Comparison of ENCODE assay signal across 11 mouse cellular contexts in genomic region chr8:77370308-77370707, GRCm38 (mm10).
A peak's percentile ranks its signal among the peaks of the same experiment; 100 is the strongest.
DNase-seq lines count a peak whose midpoint lies in the region; ATAC-seq lines count a peak whose summit lies in the region.
"Had no signal": no experiment of that assay in that cellular context is flagged by ENCODE, and none has a peak within 500 bp of the region (broad histone marks: within the 10 kb centered on the region; RNA-seq: fewer than 3 reads in every experiment).

No protein-coding gene starts in this region.

- H3K27ac ChIP-seq in neural tube, embryonic 12.5 days, result no peak overlapping the region
- no peak overlapping the region for H3K27ac ChIP-seq in neural tube, embryonic 15.5 days (replicated peaks)
- no peak overlapping the region for H3K27ac ChIP-seq in forebrain, embryonic 16.5 days (ENCODE audit: low read length)
- 0 out of 2 replicates have a peak overlapping the region, but pooled peaks have one; percentile 0 for H3K27ac ChIP-seq in limb, embryonic 15.5 days

- H3K9me3 ChIP-seq in neural tube, embryonic 12.5 days, result no peaks in the 10 kb centered on the region
- H3K9me3 ChIP-seq in neural tube, embryonic 15.5 days (replicated peaks), result no peaks in the 10 kb centered on the region
- H3K9me3 ChIP-seq in forebrain, embryonic 16.5 days (ENCODE audit: control insufficient read depth, low read length), result no peaks in the 10 kb centered on the region
- no peaks in the 10 kb centered on the region for H3K9me3 ChIP-seq in limb, embryonic 15.5 days

- 42% methylated on average over 2 of the region's 2 CpGs for WGBS in neural tube, embryonic 12.5 days
- WGBS in neural tube, embryonic 15.5 days, result 21% methylated on average over 2 of the region's 2 CpGs
- WGBS in forebrain, embryonic 16.5 days, result 0% methylated on average over 2 of the region's 2 CpGs
- 19% methylated on average over 2 of the region's 2 CpGs for whole genome bisulfite sequencing in limb, embryonic 15.5 days

- no peak overlapping the region for H3K9ac ChIP-seq in neural tube, embryonic 12.5 days
- H3K9ac ChIP-seq in neural tube, embryonic 15.5 days (replicated peaks), result no peak overlapping the region
- H3K9ac ChIP-seq in forebrain, embryonic 16.5 days (replicated peaks; ENCODE audit: low read depth, low read length), result no peak overlapping the region
- H3K9ac ChIP-seq in limb, embryonic 15.5 days, result no peak overlapping the region

- no peak overlapping the region for H3K4me2 ChIP-seq in neural tube, embryonic 12.5 days (replicated peaks)
- no peak overlapping the region for H3K4me2 ChIP-seq in neural tube, embryonic 15.5 days
- H3K4me2 ChIP-seq in forebrain, embryonic 16.5 days (ENCODE audit: low read length), result no peak overlapping the region
- no peak overlapping the region for H3K4me2 ChIP-seq in limb, embryonic 15.5 days

- no peaks in the 10 kb centered on the region for H3K27me3 ChIP-seq in neural tube, embryonic 12.5 days (replicated peaks)
- no peaks in the 10 kb centered on the region for H3K27me3 ChIP-seq in neural tube, embryonic 15.5 days (replicated peaks)
- H3K27me3 ChIP-seq in forebrain, embryonic 16.5 days (replicated peaks; ENCODE audit: control insufficient read depth, insufficient read depth, low read length), result no peaks in the 10 kb centered on the region
- no peaks in the 10 kb centered on the region for H3K27me3 ChIP-seq in limb, embryonic 15.5 days

- ATAC-seq in neural tube, embryonic 12.5 days (ENCODE audit: low FRiP score, low read depth), result peak; percentile 46; the same call in 1 of the 2 replicates
- no peak for ATAC-seq in neural tube, embryonic 15.5 days (ENCODE audit: low FRiP score)
- ATAC-seq in forebrain, embryonic 16.5 days, result peak; percentile 53; the same call in 1 of the 2 replicates
- no peak for ATAC-seq in limb, embryonic 15.5 days (ENCODE audit: insufficient number of reproducible peaks, low FRiP score, low TSS enrichment, low read depth)
- ATAC-seq: CD4-positive, CD25-positive, alpha-beta regulatory T cell, adult 4 months had no signal

- DNase-seq in heart, postnatal 4 days, result peak; percentile 15
- DNase-seq in heart, adult 18-20 months, result no peak
- no peak for DNase-seq in urinary bladder, postnatal 14 days (ENCODE audit: low spot score)
- DNase-seq in gastrocnemius, adult 18-20 months (ENCODE audit: low spot score), result no peak
- DNase-seq: gastrocnemius, postnatal 25 days; right cerebral cortex, postnatal 4 days had no signal

- no peak overlapping the region for H3K4me3 ChIP-seq in neural tube, embryonic 12.5 days
- H3K4me3 ChIP-seq in neural tube, embryonic 15.5 days (replicated peaks), result no peak overlapping the region
- H3K4me3 ChIP-seq in forebrain, embryonic 16.5 days (replicated peaks; ENCODE audit: low read length), result no peak overlapping the region
- H3K4me3 ChIP-seq in limb, embryonic 15.5 days, result no peak overlapping the region

- no peaks in the 10 kb centered on the region for H3K36me3 ChIP-seq in neural tube, embryonic 12.5 days
- H3K36me3 ChIP-seq in neural tube, embryonic 15.5 days, result no peaks in the 10 kb centered on the region
- no peaks in the 10 kb centered on the region for H3K36me3 ChIP-seq in forebrain, embryonic 16.5 days (ENCODE audit: control insufficient read depth, insufficient read depth)
- peaks cover 14% of the 10 kb centered on the region for H3K36me3 ChIP-seq in limb, embryonic 15.5 days

- peaks cover 7% of the 10 kb centered on the region for H3K4me1 ChIP-seq in neural tube, embryonic 12.5 days
- peaks cover 5% of the 10 kb centered on the region for H3K4me1 ChIP-seq in neural tube, embryonic 15.5 days
- peaks cover 6% of the 10 kb centered on the region; the same call in 1 of the 2 replicates for H3K4me1 ChIP-seq in forebrain, embryonic 16.5 days (replicated peaks; ENCODE audit: control insufficient read depth, insufficient read depth, low read length)
- peaks cover 3% of the 10 kb centered on the region; the same call in 1 of the 2 replicates for H3K4me1 ChIP-seq in limb, embryonic 15.5 days

Comparison
In these comparisons a context has a peak if more than half of its experiments do, and no peak if none do; other contexts are left out.
1. ATAC-seq: peak in neural tube, embryonic 12.5 days (single experiment) and forebrain, embryonic 16.5 days (single experiment); none in neural tube, embryonic 15.5 days (single experiment) and limb, embryonic 15.5 days (single experiment).